Mouse (Mus musculus) erythroblast, embryonic 14.5 days (primary cell): Measurements from ENCODE around the gene Klhl29.

Source experiments
- GATA1 ChIP-seq: IDR thresholded peaks from 2 replicates; pipeline ENCODE4 v1.6.1; 2012; ENCODE audit warnings: low read length, inconsistent platforms, mixed read lengths
- TAL1 ChIP-seq: IDR thresholded peaks from 3 replicates; pipeline ENCODE4 v1.6.1; 2012; ENCODE audit warnings: low read length, inconsistent platforms, mixed read lengths

DNA sequence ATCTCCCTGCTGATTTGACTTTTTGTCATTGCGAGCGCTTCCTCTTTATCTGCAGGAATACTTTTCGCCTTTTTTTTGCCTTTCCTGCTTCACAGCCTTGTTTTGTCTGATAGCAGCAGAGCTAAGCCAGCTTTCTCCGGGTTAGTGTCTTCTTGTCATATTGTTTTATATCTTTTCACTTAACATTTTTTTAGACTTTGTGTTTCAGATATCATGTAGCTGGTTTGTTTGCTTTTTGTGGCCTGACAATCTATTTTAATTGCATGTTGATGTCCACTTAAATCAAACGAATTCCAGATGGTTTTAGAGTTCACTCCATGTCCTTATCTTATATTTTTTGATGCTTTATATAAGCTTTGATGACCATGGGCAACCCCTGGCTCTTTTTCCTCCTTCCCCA, 21.9 kb upstream of the Klhl29 start:
- no peak for TF ChIP-seq GATA1
- TF ChIP-seq TAL1: no peak
